Mouse (Mus musculus) lung, adult 2 months (tissue): ENCODE results near the gene Gpt2. TPM values are rescaled to one million over a fixed set of nuclear protein-coding genes. Genes with fewer than 3 reads are reported as not detected.

Source experiments
- DNase-seq: peaks from one replicate; pipeline ENCODE4 v3.0.0; 2022
- H3K4me1 ChIP-seq: fragments of 200-500 bp; 2 replicates; pipeline ENCODE4 v1.6.1; 2011; ENCODE audit warnings: low read length; ENCODE audit not compliant: control insufficient read depth, insufficient read depth
- H3K4me3 ChIP-seq: fragments of 200-500 bp; replicated peaks from 2 replicates; pipeline ENCODE3; 2011; ENCODE audit warnings: low read depth, mild to moderate bottlenecking, control low read depth, low read length; ENCODE audit errors: extremely low read depth
- CTCF ChIP-seq: fragments of 200-500 bp; IDR thresholded peaks from 2 replicates; pipeline ENCODE4 v1.5.1; 2011; ENCODE audit warnings: mild to moderate bottlenecking, low read length, control low read depth; ENCODE audit not compliant: insufficient read depth
- POLR2A ChIP-seq: fragments of 200-500 bp; IDR thresholded peaks from 2 replicates; pipeline ENCODE4 v1.6.1; 2011; ENCODE audit warnings: low read depth, mild to moderate bottlenecking, control low read depth, low read length, borderline replicate concordance; ENCODE audit errors: extremely low read depth
- WGBS: fragments of 180-500 bp; shearing (Covaris S2); methylation state at CpG from one replicate; pipeline ENCODE4 v1.1.7; 2018; 5-methylcytosine and 5-hydroxymethylcytosine counted together
- polyA plus RNA-seq: library from polyadenylated mRNA; depleted of rRNA; stranded (reverse); fragments of >200 nt; gene quantifications from 2 replicates; pipeline ENCODE4 v1.2.3, GENCODE M21; 2012; rRNA removed

The Gpt2 gene
- polyA plus RNA-seq, 1 experiment, result 9.6 TPM

DNA sequence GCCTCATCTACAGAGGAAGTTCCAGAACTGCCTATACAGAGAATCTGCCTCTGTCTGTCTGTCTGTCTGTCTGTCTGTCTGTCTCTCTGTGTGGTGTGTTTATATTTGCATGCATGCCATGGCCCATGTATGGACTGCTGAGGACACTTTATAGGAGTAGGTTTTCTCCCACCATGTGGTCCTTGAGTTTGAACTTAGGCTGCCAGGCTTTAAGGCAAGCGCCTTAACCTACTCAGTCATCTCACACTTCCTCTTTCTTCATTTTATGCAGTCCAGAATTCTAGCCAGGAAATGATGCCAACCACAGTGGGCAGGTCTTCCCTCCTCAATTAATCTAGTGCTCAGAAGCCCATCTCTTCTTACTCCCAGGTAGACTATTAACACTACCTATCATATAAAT, 66.8 kb downstream of the Gpt2 start:
- WGBS, result 94% methylated on average over 1 of the region's 1 CpGs
- TF ChIP-seq CTCF (no peak), POLR2A (no peak)
- no peak for DNase-seq
- Histone ChIP-seq H3K4me3 (no peak overlapping the region), H3K4me1 (peaks cover 8% of the 10 kb centered on the region)

DNA sequence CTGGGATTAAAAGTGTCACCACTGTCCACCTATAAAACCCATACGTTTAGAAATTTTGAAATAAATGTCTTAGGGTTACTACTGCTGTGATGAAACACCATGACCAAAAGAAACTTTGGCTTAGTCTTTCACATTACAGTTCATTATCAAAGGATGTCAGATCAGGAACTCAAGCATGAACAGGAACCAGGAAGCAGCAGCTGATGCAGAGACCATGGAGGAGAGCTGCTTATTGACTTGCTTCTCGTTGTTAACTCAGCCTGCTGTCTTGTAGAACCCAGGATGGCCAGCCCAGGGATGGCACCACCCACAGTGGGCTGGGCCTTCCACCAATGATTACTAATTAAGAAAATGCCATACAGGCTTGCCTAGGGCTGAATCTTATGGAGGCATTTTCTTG, 67.6 kb downstream of the Gpt2 start:
- no peak overlapping the region for H3K4me3 ChIP-seq
- peaks cover 8% of the 10 kb centered on the region for H3K4me1 ChIP-seq
- 55% methylated on average over 2 of the region's 2 CpGs for WGBS
- DNase-seq, result no peak
- no peak for TF ChIP-seq POLR2A
- TF ChIP-seq CTCF, result no peak

GRCm38 (mm10) chr8:85563336-85563735, 71.0 kb downstream of the Gpt2 start:
- 85% methylated on average over 8 of the region's 8 CpGs for WGBS

GRCm38 (mm10) chr8:85565186-85565585, 72.8 kb downstream of the Gpt2 start:
- no peak for TF ChIP-seq CTCF
- TF ChIP-seq POLR2A, result no peak
- Histone ChIP-seq H3K4me1 (no peaks in the 10 kb centered on the region), H3K4me3 (no peak overlapping the region)
- DNase-seq, result no peak
- 81% methylated on average over 3 of the region's 3 CpGs for WGBS

More at GRCm38 (mm10) chr8:85563336-85563735, 71.0 kb downstream of the Gpt2 start:
- H3K4me3 ChIP-seq, result no peak overlapping the region
- H3K4me1 ChIP-seq, result no peaks in the 10 kb centered on the region
- TF ChIP-seq POLR2A (no peak), CTCF (no peak)
- DNase-seq, result no peak

DNA sequence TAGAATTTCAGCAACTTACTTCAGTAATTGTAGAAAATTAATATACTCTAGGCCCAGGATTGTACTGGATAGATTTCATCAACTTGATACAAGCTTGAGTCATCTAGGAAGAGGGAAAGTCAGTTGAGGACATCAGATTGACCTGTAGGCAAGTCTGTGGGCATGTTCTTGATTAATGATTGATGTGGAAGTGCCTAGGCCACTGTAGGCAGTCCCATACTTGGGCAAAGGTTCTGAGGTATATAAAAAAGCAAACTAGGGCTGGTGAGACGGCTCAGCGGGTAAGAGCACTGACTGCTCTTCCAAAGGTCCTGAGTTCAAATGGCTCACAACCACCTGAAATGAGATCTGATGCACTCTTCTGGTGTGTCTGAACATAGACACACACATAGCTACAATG, 75.4 kb downstream of the Gpt2 start:
- Histone ChIP-seq H3K4me3 (no peak overlapping the region), H3K4me1 (no peaks in the 10 kb centered on the region)
- WGBS, result 87% methylated on average over 2 of the region's 2 CpGs
- no peak for TF ChIP-seq POLR2A
- TF ChIP-seq CTCF, result no peak
- DNase-seq, result no peak

GRCm38 (mm10) chr8:85570466-85570865, 78.1 kb downstream of the Gpt2 start:
- TF ChIP-seq POLR2A, result no peak
- no peak for TF ChIP-seq CTCF
- Histone ChIP-seq H3K4me3 (no peak overlapping the region), H3K4me1 (no peaks in the 10 kb centered on the region)
- DNase-seq, result no peak
- WGBS, result 47% methylated on average over 4 of the region's 4 CpGs

DNA sequence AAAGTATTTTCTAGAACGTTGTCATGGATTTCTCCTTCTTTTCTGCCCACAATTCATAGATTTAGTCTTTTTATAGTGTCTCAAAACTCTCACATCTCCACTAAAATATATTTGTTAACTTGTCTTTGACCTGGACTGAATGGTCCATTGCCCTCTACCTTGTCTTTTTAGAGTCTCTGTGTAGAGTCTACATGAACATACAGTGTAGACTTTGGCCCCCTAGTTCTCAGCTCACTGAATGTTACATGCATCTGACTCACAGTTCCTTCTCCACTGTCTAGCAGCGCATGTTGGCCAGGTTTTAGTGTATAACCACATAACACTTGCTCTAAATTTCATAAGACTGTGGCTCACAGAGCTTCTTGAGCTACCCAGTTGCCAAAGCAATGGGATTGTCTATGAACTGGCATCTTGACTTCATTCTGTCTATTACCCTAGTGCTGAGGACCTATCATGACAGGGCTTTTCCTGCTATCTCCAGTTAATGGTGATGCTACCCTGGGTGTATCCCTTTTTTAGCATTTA, 81.7 kb downstream of the Gpt2 start:
- no peak for DNase-seq
- no peaks in the 10 kb centered on the region for H3K4me1 ChIP-seq
- 74% methylated on average over 2 of the region's 2 CpGs for WGBS
- H3K4me3 ChIP-seq, result no peak overlapping the region
- no peak for TF ChIP-seq CTCF
- no peak for TF ChIP-seq POLR2A

Other genes starting within 250 kb of the Gpt2 start
- gene Orc6, start 192.9 kb upstream of the Gpt2 start, polyA plus RNA-seq, result 10.1 and 11.9 TPM in 2 replicates
- gene Vps35, start 192.8 kb upstream of the Gpt2 start, polyA plus RNA-seq, result 11.9 and 19.9 TPM in 2 replicates
- 2.2 and 7.2 TPM in 2 replicates for gene Mylk3, start 106.2 kb upstream of the Gpt2 start, polyA plus RNA-seq
- gene 4921524J17Rik, start 59.7 kb upstream of the Gpt2 start, polyA plus RNA-seq, result 4.1 and 5.5 TPM in 2 replicates
- gene Dnaja2, start 62.8 kb downstream of the Gpt2 start, polyA plus RNA-seq, result 5.5 and 10.9 TPM in 2 replicates
- gene Neto2, start 208.3 kb downstream of the Gpt2 start, polyA plus RNA-seq, result 0.42 and 0.67 TPM in 2 replicates